Mouse (Mus musculus) forebrain, embryonic 11.5 days (tissue): ENCODE measurements around the gene Gm6583. TPM values are rescaled to one million over a fixed set of nuclear protein-coding genes. Genes with fewer than 3 reads are reported as not detected.

Experiments
- ATAC-seq: fragments of 200-750 bp; cut with Nextera tagmentation; replicated peaks from 2 replicates; pipeline ENCODE4 v1.8.0; 2017; ENCODE audit warnings: moderate TSS enrichment; ENCODE audit not compliant: low FRiP score
- DNase-seq: peaks from one replicate; pipeline ENCODE4 v3.0.0-alpha.2; 2017; ENCODE audit warnings: low spot score
- H3K27ac ChIP-seq: fragments of 300-500 bp; sonication (generic); 2 replicates; pipeline ENCODE4 v1.5.1; 2014; ENCODE audit warnings: low read depth, low read length
- H3K27me3 ChIP-seq: fragments of 300-500 bp; sonication (generic); 2 replicates; pipeline ENCODE4 v1.6.1; 2014; ENCODE audit warnings: mild to moderate bottlenecking, low read length, mixed read lengths; ENCODE audit not compliant: control insufficient read depth, insufficient read depth
- H3K36me3 ChIP-seq: fragments of 300-500 bp; sonication (generic); 2 replicates; pipeline ENCODE4 v1.6.1; 2014; ENCODE audit warnings: mild to moderate bottlenecking, low read length, moderate library complexity, mixed read lengths; ENCODE audit not compliant: control insufficient read depth, insufficient read depth
- H3K4me1 ChIP-seq: fragments of 300-500 bp; sonication (generic); replicated peaks from 2 replicates; pipeline ENCODE4 v1.6.1; 2014; ENCODE audit warnings: low read length, mixed read lengths; ENCODE audit not compliant: control insufficient read depth, insufficient read depth
- H3K4me2 ChIP-seq: fragments of 300-500 bp; sonication (generic); 2 replicates; pipeline ENCODE4 v1.6.1; 2014; ENCODE audit warnings: low read depth, mild to moderate bottlenecking, low read length, moderate library complexity, mixed read lengths; ENCODE audit not compliant: severe bottlenecking
- H3K4me3 ChIP-seq: fragments of 300-500 bp; sonication (generic); 2 replicates; pipeline ENCODE4 v1.5.1; 2014; ENCODE audit warnings: low read depth, low read length
- H3K9ac ChIP-seq: fragments of 300-500 bp; sonication (generic); 2 replicates; pipeline ENCODE4 v1.6.1; 2014; ENCODE audit warnings: low read length
- H3K9me3 ChIP-seq: fragments of 300-500 bp; sonication (generic); 2 replicates; pipeline ENCODE4 v1.6.1; 2016; ENCODE audit warnings: low read length, mixed read lengths; ENCODE audit not compliant: control insufficient read depth
- WGBS: fragments of 180-500 bp; shearing (Covaris S2); extraction: QIAGEN DNeasy Blood & Tissue Kit; methylation state at CpG from one replicate; pipeline ENCODE4 v1.1.7; 2014; 5-methylcytosine and 5-hydroxymethylcytosine counted together
- polyA plus RNA-seq: library from polyadenylated mRNA; unstranded; fragments of >200 nt; fragmentation: Nextera tagmentation; extraction: Ambion mirVana; gene quantifications from 2 replicates; pipeline ENCODE4 v1.2.1, GENCODE M21; 2014

Gene Gm6583
- polyA plus RNA-seq, 1 experiment from 2014 or later = 0.29 TPM

DNA sequence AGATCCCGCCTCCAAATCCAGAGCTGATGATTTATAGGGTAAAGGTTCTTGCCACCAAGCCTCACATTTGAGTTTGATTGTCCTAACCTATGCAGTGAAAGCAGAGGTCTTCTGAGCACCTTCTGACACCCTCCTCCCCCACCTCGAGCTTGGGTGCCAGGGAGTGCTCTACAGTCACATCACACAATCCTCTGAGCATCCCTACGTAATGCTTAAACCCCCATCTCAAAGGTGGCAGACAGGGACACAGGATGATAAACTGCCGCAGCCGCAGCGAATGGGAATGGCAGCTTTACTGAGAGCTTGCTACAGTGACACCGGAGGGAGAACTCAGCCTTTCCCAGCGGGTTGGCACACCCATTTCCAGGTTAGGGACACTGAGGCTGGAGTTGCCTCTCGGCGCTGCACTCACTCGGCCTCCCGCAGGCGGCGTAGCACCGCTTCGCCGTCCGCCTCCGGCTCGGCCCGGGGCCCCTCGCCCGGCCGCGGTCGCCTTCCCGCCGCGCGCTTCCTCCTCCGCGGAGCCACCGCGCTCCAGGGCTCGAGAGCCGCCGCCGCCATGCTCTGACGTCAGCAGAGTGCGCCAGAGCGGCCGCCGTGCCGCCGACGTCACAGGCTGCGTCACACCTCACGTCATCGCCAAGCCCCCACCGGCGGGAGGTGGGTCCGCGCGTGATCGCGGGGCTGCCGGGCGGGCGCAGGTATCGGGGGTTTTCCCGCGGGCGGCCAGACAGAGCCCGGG lies 13.2 kb downstream of the Gm6583 start, which contains the start of the genes Srrd and Hps4:
Gene Srrd, minus strand, starts transcription at position 578 of the 742 bp plus-strand sequence.
Gene Hps4, plus strand, starts transcription at position 621 of the 742 bp plus-strand sequence.
- H3K4me2 ChIP-seq = peak within 1 kb of the TSS; percentile 52
- H3K27me3 ChIP-seq = no peaks in the 10 kb centered on the region
- WGBS = 2% methylated on average over 63 of the region's 64 CpGs
- ATAC-seq (peak; percentile 75), DNase-seq (peak; percentile 94)
- peaks cover 8% of the 10 kb centered on the region; the same call in 1 of the 2 replicates for H3K4me1 ChIP-seq
- H3K4me3 ChIP-seq = peak within 1 kb of the TSS; percentile 95
- H3K27ac ChIP-seq = 0 out of 2 replicates have a peak within 1 kb of the TSS, but pooled peaks have one; percentile 31
- peaks cover 6% of the 10 kb centered on the region; the same call in 1 of the 2 replicates for H3K36me3 ChIP-seq
- H3K9ac ChIP-seq = peak within 1 kb of the TSS; percentile 79
- no peaks in the 10 kb centered on the region for H3K9me3 ChIP-seq

- Histone ChIP-seq H3K4me1 (peaks cover 8% of the 10 kb centered on the region; the same call in 1 of the 2 replicates), H3K9me3 (no peaks in the 10 kb centered on the region), H3K36me3 (peaks cover 30% of the 10 kb centered on the region), H3K27me3 (no peaks in the 10 kb centered on the region), H3K4me2 (no peak overlapping the region), H3K9ac (no peak overlapping the region), H3K27ac (no peak overlapping the region), H3K4me3 (no peak overlapping the region)
- DNase-seq (no peak), ATAC-seq (no peak)
- 86% methylated on average over 7 of the region's 7 CpGs for WGBS
Observed at GRCm38 (mm10) chr5:112339215-112339614, 16.6 kb downstream of the Gm6583 start.

GRCm38 (mm10) chr5:112337004-112337403 lies 18.8 kb downstream of the Gm6583 start:
- Histone ChIP-seq H3K4me1 (peaks cover 3% of the 10 kb centered on the region; the same call in 1 of the 2 replicates), H3K4me3 (no peak overlapping the region), H3K36me3 (peaks cover 41% of the 10 kb centered on the region), H3K27ac (no peak overlapping the region), H3K27me3 (no peaks in the 10 kb centered on the region), H3K9me3 (no peaks in the 10 kb centered on the region), H3K4me2 (no peak overlapping the region), H3K9ac (no peak overlapping the region)
- ATAC-seq (no peak), DNase-seq (no peak)
- WGBS = 95% methylated on average over 22 of the region's 22 CpGs

GRCm38 (mm10) chr5:112335473-112335872 lies 20.4 kb downstream of the Gm6583 start:
- ATAC-seq (no peak), DNase-seq (peak; percentile 72)
- no peaks in the 10 kb centered on the region for H3K4me1 ChIP-seq
- H3K36me3 ChIP-seq = peaks cover 49% of the 10 kb centered on the region
- H3K4me2 ChIP-seq = no peak overlapping the region
- H3K27ac ChIP-seq = no peak overlapping the region
- no peaks in the 10 kb centered on the region for H3K27me3 ChIP-seq
- H3K9me3 ChIP-seq = no peaks in the 10 kb centered on the region
- H3K9ac ChIP-seq = no peak overlapping the region
- no peak overlapping the region for H3K4me3 ChIP-seq
- WGBS = 12% methylated on average over 2 of the region's 2 CpGs

DNA sequence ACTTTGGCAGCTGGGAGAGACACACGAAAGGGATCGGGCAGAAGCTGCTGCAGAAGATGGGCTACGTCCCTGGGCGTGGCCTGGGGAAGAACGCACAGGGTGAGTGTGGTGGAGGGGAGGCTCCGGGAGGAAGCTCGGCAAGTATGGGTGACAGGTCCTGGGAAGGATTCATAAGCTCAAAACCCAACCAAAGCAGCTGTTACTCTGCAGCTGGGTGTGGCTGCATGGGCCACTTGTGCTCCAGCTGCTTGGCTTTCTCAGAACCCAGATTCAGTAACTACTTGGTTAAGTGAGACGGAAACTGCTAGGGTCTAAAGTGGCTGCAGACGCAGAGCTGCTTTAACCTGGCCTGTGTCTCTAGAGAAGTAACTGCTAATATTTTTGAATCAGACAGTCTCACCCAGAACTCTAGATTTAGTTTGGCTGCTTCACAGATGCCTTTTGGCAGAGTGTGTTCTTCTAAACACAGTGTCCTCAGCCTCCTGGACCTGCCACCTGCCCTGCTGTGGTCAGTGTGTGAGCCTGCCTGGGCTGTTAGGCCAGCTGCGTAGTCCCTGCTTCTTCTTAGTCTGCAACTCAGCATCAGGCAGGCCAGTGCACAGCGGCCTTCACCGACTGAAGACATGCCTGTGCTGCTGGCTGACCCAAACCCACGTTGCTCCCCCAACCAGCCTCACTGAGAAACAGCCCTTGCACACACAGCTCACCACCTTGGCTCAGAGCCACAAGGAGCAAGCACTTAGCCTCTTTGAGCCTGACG lies 25.8 kb downstream of the Gm6583 start:
- no peak overlapping the region for H3K9ac ChIP-seq
- 90% methylated on average over 14 of the region's 14 CpGs for whole genome bisulfite sequencing
- H3K36me3 ChIP-seq = peaks cover 26% of the 10 kb centered on the region
- no peak overlapping the region for H3K4me2 ChIP-seq
- H3K4me1 ChIP-seq = peaks cover 7% of the 10 kb centered on the region; the same call in 1 of the 2 replicates
- no peak overlapping the region for H3K27ac ChIP-seq
- no peaks in the 10 kb centered on the region for H3K27me3 ChIP-seq
- no peaks in the 10 kb centered on the region for H3K9me3 ChIP-seq
- no peak for DNase-seq
- H3K4me3 ChIP-seq = no peak overlapping the region
- ATAC-seq = no peak

- WGBS = 93% methylated on average over 15 of the region's 15 CpGs
- H3K4me2 ChIP-seq = no peak overlapping the region
Observed at GRCm38 (mm10) chr5:112327854-112328253, 28.0 kb downstream of the Gm6583 start.

DNA sequence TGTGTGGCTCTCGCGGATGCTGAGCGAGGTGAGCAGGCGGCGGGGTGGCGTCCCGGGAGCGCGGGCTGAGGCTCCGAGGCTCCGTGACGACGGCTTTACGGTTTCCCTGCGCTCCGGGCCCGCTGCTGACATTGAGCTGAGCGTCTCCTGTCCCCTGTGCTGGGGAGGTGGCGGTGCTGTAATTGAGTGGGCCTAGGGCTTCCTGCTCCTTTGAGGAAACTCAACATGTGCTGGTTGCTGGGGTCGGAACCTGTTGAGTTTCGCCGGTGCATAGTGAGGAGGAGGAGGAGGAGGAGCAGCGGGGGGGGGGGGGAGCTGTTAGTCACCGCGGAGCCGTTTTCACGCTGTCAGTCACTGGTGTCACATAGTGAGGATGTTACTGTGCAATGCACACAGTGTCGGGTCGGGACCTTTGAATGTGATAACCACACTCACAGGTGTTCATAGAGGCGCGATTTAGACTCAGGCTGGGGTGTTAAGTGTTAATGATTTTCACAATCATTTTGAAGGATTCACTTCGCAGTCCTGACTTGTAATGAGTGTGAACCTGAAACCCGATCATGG lies 29.3 kb downstream of the Gm6583 start:
- peak overlapping the region; percentile 98 for H3K4me3 ChIP-seq
- no peaks in the 10 kb centered on the region for H3K9me3 ChIP-seq
- DNase-seq (no peak), ATAC-seq (peak; percentile 39; the same call in 1 of the 2 replicates)
- H3K4me1 ChIP-seq = peaks cover 7% of the 10 kb centered on the region; the same call in 1 of the 2 replicates
- H3K36me3 ChIP-seq = peaks cover 5% of the 10 kb centered on the region; the same call in 1 of the 2 replicates
- H3K9ac ChIP-seq = peak overlapping the region; percentile 77
- H3K27ac ChIP-seq = no peak overlapping the region
- peak overlapping the region; percentile 71 for H3K4me2 ChIP-seq
- no peaks in the 10 kb centered on the region for H3K27me3 ChIP-seq
- WGBS = 2% methylated on average over 32 of the region's 33 CpGs

More at GRCm38 (mm10) chr5:112327854-112328253, 28.0 kb downstream of the Gm6583 start:
- Histone ChIP-seq H3K27ac (no peak overlapping the region), H3K27me3 (no peaks in the 10 kb centered on the region), H3K9me3 (no peaks in the 10 kb centered on the region), H3K4me3 (no peak overlapping the region), H3K36me3 (peaks cover 17% of the 10 kb centered on the region), H3K4me1 (peaks cover 7% of the 10 kb centered on the region; the same call in 1 of the 2 replicates), H3K9ac (no peak overlapping the region)
- ATAC-seq (no peak), DNase-seq (no peak)
